Mouse (Mus musculus): ENCODE results near the gene Zp2. TPM values are rescaled to one million over a fixed set of nuclear protein-coding genes. Genes with fewer than 3 reads are reported as not detected.
A peak's percentile ranks its signal among the peaks of the same experiment; 100 is the strongest.

Gene Zp2
- polyA plus RNA-seq, 1 experiment from 2014 or later: not detected

DNA sequence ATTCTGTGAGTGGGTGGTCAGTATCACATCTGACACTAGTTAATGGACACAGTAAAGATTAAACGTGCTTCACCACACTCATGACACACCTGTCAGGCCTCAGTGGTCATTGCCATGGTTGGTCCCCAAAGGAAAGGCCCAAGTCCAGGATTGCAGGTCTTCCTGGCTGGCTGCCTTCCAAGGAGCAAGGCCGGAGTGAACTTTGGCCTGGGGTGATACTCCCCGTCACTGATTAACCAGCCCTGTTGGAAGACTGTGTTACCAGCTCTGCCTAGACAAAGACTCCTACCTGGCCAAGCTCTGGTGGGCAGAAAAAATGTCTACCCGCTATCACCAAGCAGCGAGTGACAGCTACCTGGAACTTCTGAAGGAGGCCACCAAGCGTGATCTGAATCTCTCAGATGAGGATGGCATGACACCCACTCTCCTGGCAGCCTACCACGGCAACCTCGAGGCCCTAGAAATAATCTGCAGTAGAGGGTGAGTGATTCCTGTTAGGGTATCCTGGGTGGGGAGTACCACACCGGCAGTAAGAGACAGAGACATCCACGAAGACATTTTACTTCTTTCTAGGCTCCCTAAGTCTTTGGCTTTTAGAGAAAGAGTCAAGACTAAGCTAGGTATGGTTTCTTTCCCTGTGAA is 28.6 kb upstream of the Zp2 start, which contains the start of gene Anks4b:
Anks4b (plus strand) TSS at position 256 of the 642 bp plus-strand sequence.
- DNase-seq (ENCODE audit: low spot score): no peak
- no peaks in the 10 kb centered on the region for H3K36me3 ChIP-seq
- WGBS: 87% methylated on average over 10 of the region's 10 CpGs

DNA sequence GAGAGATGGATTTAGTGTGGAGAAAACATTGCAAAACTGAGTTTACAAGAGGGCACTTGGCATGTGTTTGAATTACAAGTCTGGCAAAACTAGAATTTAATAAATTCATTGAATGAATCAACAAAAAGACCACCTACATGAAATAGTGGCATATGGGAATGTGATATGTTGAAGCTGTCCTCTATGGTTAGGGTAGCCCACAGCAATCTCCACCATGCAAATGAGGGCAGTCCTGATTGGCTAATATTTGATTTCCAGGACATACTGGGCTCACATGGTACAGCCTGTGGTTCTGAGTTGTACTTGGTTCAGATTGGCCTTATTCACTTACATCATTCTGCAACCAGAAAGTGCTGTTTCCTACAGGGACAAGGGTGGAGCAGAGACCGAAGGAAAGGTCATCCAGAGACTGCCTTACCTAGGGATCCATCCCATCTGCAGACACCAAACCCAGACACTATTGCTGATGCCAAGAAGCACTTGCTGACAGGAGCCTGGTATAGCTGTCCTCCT is 27.2 kb upstream of the Zp2 start:
- no peaks in the 10 kb centered on the region for H3K9me3 ChIP-seq
- 84% methylated on average over 1 of the region's 1 CpGs for WGBS
- no peak overlapping the region for H3K4me3 ChIP-seq
- DNase-seq (ENCODE audit: low spot score): no peak
- no peaks in the 10 kb centered on the region for H3K36me3 ChIP-seq
- H3K27me3 ChIP-seq (ENCODE audit: insufficient read depth, poor library complexity, severe bottlenecking): no peaks in the 10 kb centered on the region
- no peak overlapping the region for H3K27ac ChIP-seq
- H3K4me1 ChIP-seq (replicated peaks): no peaks in the 10 kb centered on the region

More for the DNA sequence above, 28.6 kb upstream of the Zp2 start, which contains the start of gene Anks4b:
- H3K9me3 ChIP-seq: no peaks in the 10 kb centered on the region
- H3K27me3 ChIP-seq (ENCODE audit: insufficient read depth, poor library complexity, severe bottlenecking): no peaks in the 10 kb centered on the region
- no peak within 1 kb of the TSS for H3K27ac ChIP-seq
- H3K4me1 ChIP-seq (replicated peaks): no peaks in the 10 kb centered on the region
- no peak within 1 kb of the TSS for H3K4me3 ChIP-seq

GRCm38 (mm10) chr7:120163581-120164251 is 18.6 kb upstream of the Zp2 start:
- H3K4me3 ChIP-seq: no peak overlapping the region
- WGBS: 91% methylated on average over 11 of the region's 11 CpGs
- no peaks in the 10 kb centered on the region for H3K9me3 ChIP-seq
- no peaks in the 10 kb centered on the region for H3K36me3 ChIP-seq
- DNase-seq (ENCODE audit: low spot score): no peak
- no peak overlapping the region for H3K27ac ChIP-seq
- H3K4me1 ChIP-seq (replicated peaks): no peaks in the 10 kb centered on the region
- H3K27me3 ChIP-seq (ENCODE audit: insufficient read depth, poor library complexity, severe bottlenecking): no peaks in the 10 kb centered on the region

GRCm38 (mm10) chr7:120158121-120158613 is 13.1 kb upstream of the Zp2 start:
- no peak for DNase-seq (ENCODE audit: low spot score)
- Histone ChIP-seq H3K4me1 (replicated peaks) (peaks cover 24% of the 10 kb centered on the region), H3K4me3 (no peak overlapping the region), H3K9me3 (no peaks in the 10 kb centered on the region), H3K27me3 (ENCODE audit: insufficient read depth, poor library complexity, severe bottlenecking) (no peaks in the 10 kb centered on the region), H3K36me3 (no peaks in the 10 kb centered on the region), H3K27ac (peak overlapping the region; percentile 14)
- 38% methylated on average over 4 of the region's 4 CpGs for WGBS

DNA sequence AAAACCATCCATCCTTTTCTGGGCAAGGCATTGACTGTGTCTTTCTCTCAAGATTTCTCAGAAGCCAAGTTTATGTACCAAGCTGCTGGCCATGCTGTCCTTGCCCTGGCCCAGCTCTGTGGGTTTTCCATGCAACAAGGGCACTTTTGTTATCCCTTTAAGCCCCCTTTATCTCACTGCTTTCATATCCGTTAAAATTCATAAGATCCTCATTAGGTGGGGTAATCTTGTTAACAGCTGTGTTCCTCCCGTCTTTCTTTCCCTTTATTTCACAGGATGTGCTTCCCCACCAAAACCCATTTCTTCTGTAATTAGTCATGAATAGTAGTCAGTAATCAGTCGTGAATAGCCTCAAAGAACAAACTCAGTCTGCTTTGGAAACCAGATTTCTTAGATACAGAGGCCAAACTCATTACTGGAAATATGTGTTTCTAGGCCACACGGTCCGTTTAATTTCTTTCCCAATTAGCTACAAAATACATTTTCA is 12.5 kb upstream of the Zp2 start:
- Histone ChIP-seq H3K27me3 (ENCODE audit: insufficient read depth, poor library complexity, severe bottlenecking) (no peaks in the 10 kb centered on the region), H3K36me3 (no peaks in the 10 kb centered on the region), H3K27ac (peak overlapping the region; percentile 14), H3K4me3 (no peak overlapping the region), H3K9me3 (no peaks in the 10 kb centered on the region), H3K4me1 (replicated peaks) (peaks cover 24% of the 10 kb centered on the region)
- no peak for DNase-seq (ENCODE audit: low spot score)
- WGBS: 56% methylated on average over 5 of the region's 5 CpGs

DNA sequence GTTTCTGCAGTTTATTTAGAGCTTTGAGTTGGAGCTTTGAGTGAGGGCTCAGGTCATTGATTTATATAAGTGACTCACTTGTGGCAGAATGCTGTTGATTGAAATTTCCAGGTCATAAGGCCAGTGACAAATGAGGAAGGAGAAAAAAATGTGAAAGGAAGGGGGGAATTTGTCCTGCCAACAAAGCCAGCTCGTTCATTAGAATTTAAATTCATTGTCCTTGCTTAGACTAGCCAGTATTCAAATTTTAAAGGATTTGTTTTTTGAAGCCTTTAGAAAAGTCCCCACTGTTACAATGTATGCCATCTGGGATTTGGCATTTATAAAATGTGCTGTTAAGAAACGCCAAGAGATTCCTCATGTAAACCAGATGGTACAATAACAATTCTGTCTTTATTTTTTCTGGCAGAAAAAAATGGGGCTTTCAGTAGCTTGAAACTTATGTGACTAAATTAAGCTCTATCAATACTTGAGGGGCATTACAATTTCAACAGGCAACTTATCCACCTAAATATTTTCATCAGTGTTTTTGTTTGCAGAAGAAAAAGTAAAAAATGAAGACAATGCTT is 11.8 kb upstream of the Zp2 start:
- peak overlapping the region; percentile 14; the same call in 1 of the 2 replicates for H3K27ac ChIP-seq
- H3K4me3 ChIP-seq: no peak overlapping the region
- no peak for DNase-seq (ENCODE audit: low spot score)
- no peaks in the 10 kb centered on the region for H3K27me3 ChIP-seq (ENCODE audit: insufficient read depth, poor library complexity, severe bottlenecking)
- no peaks in the 10 kb centered on the region for H3K36me3 ChIP-seq
- no peaks in the 10 kb centered on the region for H3K9me3 ChIP-seq
- peaks cover 24% of the 10 kb centered on the region for H3K4me1 ChIP-seq (replicated peaks)
- 36% methylated on average over 2 of the region's 2 CpGs for WGBS

DNA sequence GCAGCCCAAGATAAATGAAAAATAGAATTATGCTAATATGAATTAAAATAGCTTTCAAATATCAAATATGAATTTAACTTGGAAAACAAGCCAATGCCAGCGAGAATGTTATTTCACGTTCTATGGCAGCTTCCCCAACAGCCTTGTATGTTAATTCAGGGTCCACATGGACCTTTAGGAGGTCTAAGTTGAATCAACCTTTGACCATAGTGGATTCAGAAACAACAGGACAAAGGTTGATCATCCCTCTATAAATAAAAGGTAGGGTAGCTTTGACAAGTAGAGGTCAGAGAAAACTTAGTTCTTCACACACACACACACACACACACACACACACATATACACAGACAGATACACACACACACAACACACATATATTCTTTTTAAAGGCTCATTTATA is 5.8 kb upstream of the Zp2 start:
- Histone ChIP-seq H3K27me3 (ENCODE audit: insufficient read depth, poor library complexity, severe bottlenecking) (no peaks in the 10 kb centered on the region), H3K9me3 (no peaks in the 10 kb centered on the region), H3K36me3 (no peaks in the 10 kb centered on the region), H3K4me3 (no peak overlapping the region), H3K4me1 (replicated peaks) (peaks cover 14% of the 10 kb centered on the region), H3K27ac (no peak overlapping the region)
- 82% methylated on average over 2 of the region's 2 CpGs for WGBS
- DNase-seq (ENCODE audit: low spot score): no peak

- Histone ChIP-seq H3K4me1 (replicated peaks) (peaks cover 14% of the 10 kb centered on the region), H3K36me3 (no peaks in the 10 kb centered on the region), H3K27ac (0 out of 2 replicates have a peak overlapping the region, but pooled peaks have one; percentile 16), H3K4me3 (no peak overlapping the region), H3K9me3 (no peaks in the 10 kb centered on the region), H3K27me3 (ENCODE audit: insufficient read depth, poor library complexity, severe bottlenecking) (no peaks in the 10 kb centered on the region)
- 14% methylated on average over 3 of the region's 3 CpGs for WGBS
- DNase-seq (ENCODE audit: low spot score): peak; percentile 35
Observed at GRCm38 (mm10) chr7:120150257-120150656, 5.2 kb upstream of the Zp2 start.

- no peaks in the 10 kb centered on the region for H3K27me3 ChIP-seq (ENCODE audit: insufficient read depth, poor library complexity, severe bottlenecking)
- H3K9me3 ChIP-seq: no peaks in the 10 kb centered on the region
- 90% methylated on average over 1 of the region's 1 CpGs for WGBS
- H3K36me3 ChIP-seq: no peaks in the 10 kb centered on the region
- no peaks in the 10 kb centered on the region for H3K4me1 ChIP-seq (replicated peaks)
- no peak overlapping the region for H3K27ac ChIP-seq
- DNase-seq (ENCODE audit: low spot score): no peak
- H3K4me3 ChIP-seq: no peak overlapping the region
Observed at GRCm38 (mm10) chr7:120142743-120143142, 2.3 kb downstream of the Zp2 start.

- Histone ChIP-seq H3K27me3 (ENCODE audit: insufficient read depth, poor library complexity, severe bottlenecking) (no peaks in the 10 kb centered on the region), H3K4me1 (replicated peaks) (peaks cover 24% of the 10 kb centered on the region), H3K9me3 (no peaks in the 10 kb centered on the region), H3K36me3 (no peaks in the 10 kb centered on the region), H3K27ac (no peak overlapping the region), H3K4me3 (no peak overlapping the region)
- 66% methylated on average over 4 of the region's 4 CpGs for WGBS
- no peak for DNase-seq (ENCODE audit: low spot score)
Observed at GRCm38 (mm10) chr7:120128951-120129350, 16.1 kb downstream of the Zp2 start.

GRCm38 (mm10) chr7:120127686-120128059 is 17.4 kb downstream of the Zp2 start:
- peaks cover 24% of the 10 kb centered on the region for H3K4me1 ChIP-seq (replicated peaks)
- no peak overlapping the region for H3K4me3 ChIP-seq
- H3K36me3 ChIP-seq: no peaks in the 10 kb centered on the region
- no peaks in the 10 kb centered on the region for H3K9me3 ChIP-seq
- DNase-seq (ENCODE audit: low spot score): peak; percentile 50
- peak overlapping the region; percentile 60 for H3K27ac ChIP-seq
- 43% methylated on average over 4 of the region's 4 CpGs for WGBS
- no peaks in the 10 kb centered on the region for H3K27me3 ChIP-seq (ENCODE audit: insufficient read depth, poor library complexity, severe bottlenecking)

DNA sequence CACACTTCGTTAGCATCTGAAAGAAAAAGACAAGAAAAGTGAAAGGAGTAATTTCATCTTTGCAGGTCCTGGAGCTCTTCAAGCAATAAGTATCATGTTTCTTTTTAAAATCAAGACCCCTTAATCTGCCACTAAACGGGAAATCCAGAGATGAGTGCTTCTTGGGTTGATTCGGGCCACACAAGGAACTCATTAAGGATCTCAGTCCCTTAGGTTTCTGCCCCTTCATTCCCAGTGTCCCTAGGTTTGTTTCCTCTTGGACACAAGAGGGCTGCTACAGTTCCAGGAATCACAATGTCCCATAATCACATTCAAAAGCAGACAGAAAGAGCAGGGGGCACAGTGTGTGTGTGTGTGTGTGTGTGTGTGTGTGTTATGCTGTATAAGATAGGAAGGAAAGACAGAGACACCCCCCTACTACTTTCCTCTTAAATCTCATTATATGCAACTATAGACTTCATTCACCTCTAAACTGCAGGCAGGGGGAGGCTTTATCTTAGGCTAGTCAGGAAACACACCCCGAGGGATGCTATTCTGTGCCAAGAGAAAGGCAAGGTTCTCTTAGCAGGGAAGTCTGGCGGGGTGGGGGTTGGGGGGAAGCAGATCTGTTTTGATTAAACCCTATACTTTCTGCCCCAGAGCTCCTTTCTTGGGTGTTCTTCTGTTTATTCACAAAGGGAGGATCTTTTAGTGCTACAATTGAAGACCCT is 18.0 kb downstream of the Zp2 start:
- Histone ChIP-seq H3K4me3 (no peak overlapping the region), H3K27me3 (ENCODE audit: insufficient read depth, poor library complexity, severe bottlenecking) (no peaks in the 10 kb centered on the region), H3K36me3 (no peaks in the 10 kb centered on the region), H3K27ac (peak overlapping the region; percentile 60), H3K9me3 (no peaks in the 10 kb centered on the region), H3K4me1 (replicated peaks) (peaks cover 24% of the 10 kb centered on the region)
- 31% methylated on average over 5 of the region's 5 CpGs for WGBS
- peak; percentile 15 for DNase-seq (ENCODE audit: low spot score)

All from hindbrain, embryonic 10.5 days (tissue).